Mouse (Mus musculus) naive thymus-derived CD4-positive, alpha-beta T cell, adult 2 months (primary cell): Measurements from ENCODE around the gene Susd6.
A peak's percentile ranks its signal among the peaks of the same experiment; 100 is the strongest.

Experiments used
- DNase-seq: peaks from one replicate; pipeline ENCODE4 v3.0.0-alpha.2; 2011; ENCODE audit warnings: low read depth

The Susd6 gene

DNA sequence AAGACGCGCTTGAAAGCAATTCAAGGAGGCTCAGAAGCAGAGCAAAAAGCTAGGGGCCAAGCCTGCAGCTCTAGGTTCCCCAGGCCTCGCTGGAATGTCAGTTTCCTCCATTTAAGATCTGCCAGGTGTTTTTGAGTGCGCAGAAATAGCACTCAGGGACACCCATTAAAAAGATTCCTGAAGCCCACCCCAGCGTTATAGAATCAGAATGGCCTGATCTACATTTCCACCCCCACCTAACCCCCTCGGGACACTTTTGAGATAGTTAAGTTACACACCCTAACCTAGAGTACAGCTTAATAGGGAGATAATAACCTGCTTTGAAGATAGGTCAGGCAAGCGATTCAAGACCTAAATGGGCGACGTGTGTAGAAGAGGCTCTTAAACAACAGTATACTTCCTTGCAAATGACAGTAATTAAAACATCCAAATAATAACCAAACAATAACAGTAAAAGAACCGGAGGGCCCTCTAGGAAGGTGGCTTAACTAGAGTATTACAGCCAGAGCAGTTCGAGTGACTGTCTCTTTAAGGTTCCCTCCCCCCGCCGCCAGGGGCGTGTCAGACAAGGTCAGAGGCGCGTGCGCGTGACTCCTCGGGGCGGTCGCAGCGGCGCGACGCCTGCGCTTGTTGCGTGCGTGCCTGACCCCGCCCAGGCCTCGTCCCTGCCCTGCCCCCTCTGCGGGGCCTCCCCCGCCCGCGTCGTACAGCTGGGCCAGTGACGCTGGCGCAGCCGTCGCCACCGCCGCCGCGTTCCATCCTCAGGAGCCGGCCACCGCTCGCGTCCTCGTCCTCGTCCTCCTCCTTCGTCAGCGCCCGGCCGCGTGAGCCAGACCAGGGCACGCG is at the start of gene Susd6:
Susd6 (plus strand) TSS at position 662 of the 846 bp plus-strand sequence.
- peak; percentile 99 for DNase-seq

DNA sequence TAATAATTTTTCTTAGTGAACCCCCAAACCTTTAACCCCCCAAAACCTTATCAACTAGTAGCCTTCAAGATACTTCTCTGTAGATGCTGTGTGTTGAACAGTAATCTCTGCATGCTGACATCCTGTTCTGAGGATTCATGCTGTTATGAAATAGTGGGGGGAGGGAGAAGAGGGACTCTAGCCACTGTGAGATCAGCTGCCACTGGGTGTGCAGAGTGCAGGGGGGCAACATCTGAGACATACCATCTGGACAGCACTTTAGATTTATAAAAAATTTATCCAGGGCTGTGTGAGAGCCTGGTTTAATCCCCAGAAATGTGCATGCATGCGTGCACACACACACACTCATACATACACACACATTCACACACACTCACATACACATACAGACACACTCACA is 45.7 kb upstream of the Susd6 start:
- DNase-seq: no peak

GRCm38 (mm10) chr12:80746031-80746813 is 44.1 kb upstream of the Susd6 start:
- no peak for DNase-seq

- no peak for DNase-seq
Observed at GRCm38 (mm10) chr12:80751556-80751955, 38.8 kb upstream of the Susd6 start.

DNA sequence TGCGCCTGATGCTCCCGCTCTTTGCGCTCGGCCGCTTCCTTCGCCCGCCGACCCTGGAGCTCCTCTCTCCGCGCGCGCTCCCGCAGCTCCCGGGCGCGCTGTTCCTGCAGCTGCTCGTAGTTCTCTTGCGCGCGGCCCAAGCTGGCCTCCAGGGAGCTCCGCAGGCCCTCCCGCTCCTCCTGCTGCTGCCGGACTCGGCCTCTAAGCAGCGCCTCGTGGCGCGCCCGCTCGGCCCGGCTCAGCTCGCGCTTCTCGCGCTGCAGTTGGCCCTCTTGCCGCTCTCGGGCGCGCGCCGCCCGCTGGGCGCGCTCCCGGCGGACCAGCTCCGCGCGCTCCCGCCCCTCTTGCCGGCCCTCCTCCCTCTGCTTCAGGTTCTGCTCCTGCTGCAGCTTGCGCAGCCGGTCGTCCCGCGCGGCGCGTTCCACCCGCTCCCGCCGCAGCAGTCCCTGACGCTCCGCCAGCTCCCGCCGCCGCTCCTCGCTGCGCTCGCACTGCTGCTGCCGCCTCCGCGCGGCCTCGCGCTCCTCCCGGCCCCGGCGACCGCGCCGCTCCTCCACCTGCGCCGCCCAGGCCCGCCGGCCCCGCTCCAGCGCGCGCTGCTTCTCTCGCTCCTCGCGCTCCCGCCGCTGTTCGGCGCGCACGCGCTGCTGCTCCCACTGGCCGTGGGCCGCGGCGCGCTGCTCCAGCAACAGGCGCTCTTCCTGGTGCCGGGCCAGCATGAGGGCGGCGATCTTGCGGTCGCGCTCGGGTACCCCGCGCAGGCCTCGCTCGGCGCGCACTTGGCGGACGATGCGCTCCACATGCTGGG is 32.4 kb upstream of the Susd6 start:
- peak; percentile 30 for DNase-seq

- no peak for DNase-seq
Observed at GRCm38 (mm10) chr12:80758559-80759386, 31.5 kb upstream of the Susd6 start.

GRCm38 (mm10) chr12:80759387-80759712 is 31.0 kb upstream of the Susd6 start:
- DNase-seq: no peak

- no peak for DNase-seq
Observed at GRCm38 (mm10) chr12:80759713-80760395, 30.5 kb upstream of the Susd6 start.

- DNase-seq: peak; percentile 87
Observed at GRCm38 (mm10) chr12:80760396-80760801, 29.9 kb upstream of the Susd6 start, which contains the start of gene Ccdc177. Gene Ccdc177 (minus strand): TSS chr12:80760687.

GRCm38 (mm10) chr12:80762982-80763381 is 27.3 kb upstream of the Susd6 start:
- DNase-seq: no peak

DNA sequence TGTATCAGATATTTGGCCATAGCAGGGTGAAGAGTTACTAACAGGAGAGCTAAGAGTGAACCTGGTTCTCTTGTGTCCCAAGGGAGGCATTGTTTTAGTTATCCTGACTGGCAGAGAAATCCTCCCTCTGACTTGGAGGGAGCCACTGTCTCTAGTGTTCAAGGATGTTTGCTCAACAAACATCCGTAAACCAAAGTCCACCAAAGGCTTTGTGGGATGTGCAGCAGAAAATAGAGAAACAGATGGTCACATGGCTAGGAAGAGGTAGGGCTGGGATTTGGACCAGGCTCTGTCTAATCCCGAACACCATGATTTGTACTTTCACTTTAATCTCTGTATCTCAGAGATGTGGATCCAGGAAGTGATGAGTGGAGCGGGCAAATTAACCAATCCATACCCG is 26.2 kb upstream of the Susd6 start:
- DNase-seq: no peak

DNA sequence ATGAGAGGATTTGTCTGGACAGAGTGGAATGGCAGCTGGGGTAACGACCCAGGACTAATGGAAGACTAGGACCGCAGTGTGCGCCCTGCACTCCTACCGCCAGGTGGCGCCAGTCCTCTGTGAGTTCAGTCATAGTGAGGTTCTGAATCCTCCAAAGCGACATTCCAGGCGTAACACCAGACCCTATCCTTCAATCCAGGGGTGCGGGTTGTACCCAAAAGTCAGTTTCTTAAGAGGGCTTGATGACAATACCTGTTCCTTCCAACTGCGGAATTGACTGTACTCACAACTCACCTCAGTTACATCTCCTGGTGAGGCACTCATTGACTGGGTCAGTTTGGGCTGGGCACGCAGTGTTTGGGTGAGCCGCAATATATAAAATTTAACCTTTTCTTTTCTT is 20.6 kb upstream of the Susd6 start:
- peak; percentile 87 for DNase-seq

DNA sequence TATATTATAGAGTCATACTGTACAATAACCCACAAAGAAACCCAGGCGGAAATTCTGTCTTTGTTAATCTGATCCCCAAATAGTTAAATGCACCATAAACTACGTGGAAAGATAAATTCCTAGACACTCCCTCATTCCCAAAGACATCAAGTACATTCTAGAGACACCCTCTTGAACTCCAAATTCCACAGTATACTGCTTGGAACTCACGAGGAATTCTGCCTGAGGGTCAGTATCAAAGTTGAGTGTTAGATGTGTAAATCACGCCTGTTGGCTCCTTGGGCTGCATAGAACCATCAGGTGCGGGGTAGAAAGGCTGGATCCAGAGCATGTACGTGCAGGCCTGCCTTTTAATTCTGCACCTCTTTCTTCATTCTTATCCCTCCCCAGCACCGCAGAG is 15.5 kb upstream of the Susd6 start:
- DNase-seq: no peak

- DNase-seq: peak; percentile 53
Observed at GRCm38 (mm10) chr12:80776046-80776634, 14.2 kb upstream of the Susd6 start.

DNA sequence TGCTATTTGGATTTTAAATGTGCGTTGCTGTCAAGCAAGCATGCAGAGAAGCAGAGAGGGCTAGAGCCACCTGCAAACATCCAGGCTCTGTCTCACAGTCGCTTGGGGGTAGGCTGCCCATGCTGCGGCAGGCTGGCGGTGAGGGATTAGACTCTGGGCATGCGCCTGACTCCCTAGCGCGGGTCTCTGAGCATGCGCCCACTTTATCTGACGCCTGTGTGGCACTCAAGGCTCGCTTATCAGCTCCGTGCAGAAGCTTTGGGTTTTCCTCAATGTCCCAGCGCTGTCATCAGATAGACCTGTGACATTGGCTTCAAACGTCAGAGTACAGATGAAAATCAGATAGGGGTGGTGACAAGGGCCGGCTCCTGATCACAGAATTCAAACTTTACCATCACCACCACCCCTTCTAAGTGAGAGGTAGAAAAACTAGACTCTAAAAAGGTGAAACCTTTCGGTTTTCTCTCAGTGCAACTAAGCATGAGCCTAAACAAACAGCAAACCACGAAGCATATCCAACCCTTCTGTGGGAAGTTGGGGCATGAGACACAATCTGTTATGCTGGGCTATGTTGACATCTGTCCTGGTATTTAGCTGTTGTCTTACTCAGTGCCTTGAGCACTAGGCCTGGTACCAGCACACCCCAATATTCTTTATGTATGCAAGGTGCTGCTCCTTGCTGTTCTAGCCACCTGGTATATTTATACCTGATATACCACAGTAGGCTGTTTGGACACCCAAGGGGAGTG is 11.9 kb upstream of the Susd6 start:
- DNase-seq: peak; percentile 47

- DNase-seq: no peak
Observed at GRCm38 (mm10) chr12:80779760-80780159, 10.6 kb upstream of the Susd6 start.

DNA sequence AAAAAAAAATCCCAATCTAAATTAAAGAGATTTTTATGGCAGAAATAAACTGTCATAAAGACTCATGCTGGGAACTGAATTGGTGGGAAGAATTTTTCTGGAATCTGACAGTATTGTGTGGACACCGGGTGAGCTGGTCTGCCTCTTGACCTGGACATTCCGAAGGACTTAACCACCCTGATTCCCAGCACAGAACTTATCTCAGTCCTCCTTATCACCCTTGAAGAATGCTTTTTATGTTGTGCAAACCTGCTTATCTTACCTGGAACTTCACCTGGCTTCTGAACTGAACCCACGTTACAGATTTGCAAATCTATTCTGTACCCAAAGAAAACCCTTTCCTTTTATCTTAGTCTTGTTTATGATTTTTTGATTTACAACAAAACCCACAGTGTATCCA is 8.1 kb upstream of the Susd6 start:
- DNase-seq: no peak

- no peak for DNase-seq
Observed at GRCm38 (mm10) chr12:80782892-80783291, 7.4 kb upstream of the Susd6 start.

DNA sequence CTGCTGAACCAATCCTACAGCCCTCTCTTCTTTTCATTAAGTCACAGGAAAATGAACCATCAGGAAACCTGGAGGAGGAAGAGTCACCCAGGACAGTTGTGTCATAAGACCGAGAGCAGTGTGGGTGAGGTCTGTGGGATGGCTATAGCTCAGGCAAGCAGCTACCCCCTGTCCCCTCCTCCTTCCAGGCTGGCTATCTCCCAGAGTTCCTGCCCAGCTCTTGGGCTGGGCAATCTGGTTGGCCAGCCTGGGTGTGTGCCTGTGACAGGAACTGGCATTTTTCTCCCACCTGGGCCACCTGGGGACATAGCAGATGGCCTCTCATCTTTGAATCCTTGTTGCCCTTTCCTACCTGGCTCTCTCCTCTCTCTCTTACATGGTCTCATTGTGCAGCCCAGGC is 6.4 kb upstream of the Susd6 start:
- no peak for DNase-seq

GRCm38 (mm10) chr12:80785005-80785404 is 5.3 kb upstream of the Susd6 start:
- DNase-seq: no peak
